Mouse (Mus musculus) neural tube, embryonic 13.5 days (tissue): ENCODE data around the gene Tjp1. TPM values are rescaled to one million over a fixed set of nuclear protein-coding genes. Genes with fewer than 3 reads are reported as not detected.

ENCODE experiments used
- ATAC-seq: fragments of 200-750 bp; cut with Nextera tagmentation; 2 replicates; pipeline ENCODE4 v1.8.0; 2017; ENCODE audit warnings: low read depth, mild to moderate bottlenecking, moderate TSS enrichment, moderate library complexity
- H3K27ac ChIP-seq: fragments of 300-500 bp; sonication (generic); replicated peaks from 2 replicates; pipeline ENCODE4 v1.5.1; 2015; ENCODE audit warnings: moderate library complexity, mild to moderate bottlenecking, inconsistent platforms
- H3K27me3 ChIP-seq: fragments of 300-500 bp; sonication (generic); 2 replicates; pipeline ENCODE4 v1.6.1; 2015; ENCODE audit warnings: mild to moderate bottlenecking, inconsistent platforms
- H3K36me3 ChIP-seq: fragments of 300-500 bp; sonication (generic); 2 replicates; pipeline ENCODE4 v1.6.1; 2015; ENCODE audit warnings: mild to moderate bottlenecking, inconsistent platforms
- H3K4me1 ChIP-seq: fragments of 300-500 bp; sonication (generic); replicated peaks from 2 replicates; pipeline ENCODE4 v1.6.1; 2015; ENCODE audit warnings: inconsistent platforms
- H3K4me2 ChIP-seq: fragments of 300-500 bp; sonication (generic); 2 replicates; pipeline ENCODE4 v1.6.1; 2015; ENCODE audit warnings: inconsistent platforms, mild to moderate bottlenecking, moderate library complexity
- H3K4me3 ChIP-seq: fragments of 300-500 bp; sonication (generic); 2 replicates; pipeline ENCODE4 v1.5.1; 2015; ENCODE audit warnings: mild to moderate bottlenecking, inconsistent platforms
- H3K9ac ChIP-seq: fragments of 300-500 bp; sonication (generic); 2 replicates; pipeline ENCODE4 v1.6.1; 2015; ENCODE audit warnings: moderate library complexity, mild to moderate bottlenecking, inconsistent platforms
- H3K9me3 ChIP-seq: fragments of 300-500 bp; sonication (generic); 2 replicates; pipeline ENCODE4 v1.6.1; 2016; ENCODE audit warnings: inconsistent platforms
- WGBS: fragments of 180-500 bp; shearing (Covaris S2); methylation state at CpG from one replicate; pipeline ENCODE4 v1.1.7; 2015; 5-methylcytosine and 5-hydroxymethylcytosine counted together
- polyA plus RNA-seq: library from polyadenylated mRNA; unstranded; fragments of >200 nt; fragmentation: Nextera tagmentation; extraction: Ambion mirVana; gene quantifications from 2 replicates; pipeline ENCODE4 v1.2.1, GENCODE M21; 2015

Gene Tjp1
- polyA plus RNA-seq, 1 experiment from 2014 or later: 25.2 TPM

DNA sequence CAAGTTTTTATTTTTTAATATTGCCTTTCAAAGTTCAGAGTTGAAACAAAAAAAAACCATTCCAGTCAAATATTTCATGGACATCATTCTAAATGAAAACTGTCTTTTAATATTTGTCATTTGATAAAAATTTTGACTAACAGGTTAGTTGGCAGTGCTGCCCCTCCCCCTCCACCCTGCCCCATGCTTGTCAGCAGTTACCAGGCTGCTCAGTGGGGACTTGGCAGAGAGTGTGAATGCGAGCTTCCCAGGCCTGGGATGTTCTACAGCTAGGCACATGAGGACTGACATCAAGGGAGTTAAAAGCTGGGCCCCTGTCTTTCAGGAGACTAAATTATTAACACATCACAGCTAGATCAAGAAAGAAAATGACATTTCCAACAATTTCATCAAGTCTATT is 161.4 kb downstream of the Tjp1 start:
- H3K27ac ChIP-seq: no peak overlapping the region
- WGBS: 4% methylated on average over 1 of the region's 1 CpGs
- no peak overlapping the region for H3K4me2 ChIP-seq
- H3K4me3 ChIP-seq: no peak overlapping the region
- H3K9ac ChIP-seq: no peak overlapping the region
- no peaks in the 10 kb centered on the region for H3K9me3 ChIP-seq
- no peaks in the 10 kb centered on the region for H3K27me3 ChIP-seq
- ATAC-seq: no peak
- H3K36me3 ChIP-seq: no peaks in the 10 kb centered on the region
- H3K4me1 ChIP-seq: peaks cover 38% of the 10 kb centered on the region

GRCm38 (mm10) chr7:65365560-65365959 is 162.0 kb downstream of the Tjp1 start:
- no peaks in the 10 kb centered on the region for H3K9me3 ChIP-seq
- H3K9ac ChIP-seq: no peak overlapping the region
- H3K36me3 ChIP-seq: no peaks in the 10 kb centered on the region
- no peak overlapping the region for H3K4me3 ChIP-seq
- H3K27ac ChIP-seq: no peak overlapping the region
- H3K27me3 ChIP-seq: no peaks in the 10 kb centered on the region
- ATAC-seq: no peak
- H3K4me2 ChIP-seq: no peak overlapping the region
- 82% methylated on average over 4 of the region's 4 CpGs for WGBS
- H3K4me1 ChIP-seq: peaks cover 38% of the 10 kb centered on the region

DNA sequence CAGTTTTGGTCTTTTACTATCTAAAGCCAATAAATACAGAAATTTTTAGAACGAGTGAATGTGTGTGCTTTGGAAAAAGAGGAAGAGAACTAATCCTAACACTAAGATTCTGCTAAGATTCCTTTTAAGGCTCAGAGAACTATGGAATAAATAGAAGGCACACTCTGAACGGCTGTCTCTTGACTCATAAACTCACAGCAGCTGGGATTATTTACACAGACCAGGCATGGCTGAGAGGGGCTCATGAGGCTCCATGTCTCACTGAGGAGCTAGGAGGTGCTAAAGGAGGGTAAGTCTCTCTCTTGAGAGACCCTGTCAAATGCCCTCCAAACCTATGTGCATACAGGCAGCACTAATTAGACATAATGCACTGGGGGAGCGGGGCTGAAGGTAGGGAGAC is 167.3 kb downstream of the Tjp1 start:
- H3K4me2 ChIP-seq: no peak overlapping the region
- peaks cover 25% of the 10 kb centered on the region for H3K4me1 ChIP-seq
- no peak for ATAC-seq
- H3K9ac ChIP-seq: no peak overlapping the region
- H3K4me3 ChIP-seq: no peak overlapping the region
- H3K27ac ChIP-seq: no peak overlapping the region
- no peaks in the 10 kb centered on the region for H3K36me3 ChIP-seq
- H3K27me3 ChIP-seq: no peaks in the 10 kb centered on the region
- no peaks in the 10 kb centered on the region for H3K9me3 ChIP-seq
- WGBS: 63% methylated on average over 3 of the region's 3 CpGs

GRCm38 (mm10) chr7:65359774-65360173 is 167.8 kb downstream of the Tjp1 start:
- Histone ChIP-seq H3K9ac (no peak overlapping the region), H3K4me3 (no peak overlapping the region), H3K27ac (no peak overlapping the region), H3K9me3 (no peaks in the 10 kb centered on the region), H3K36me3 (no peaks in the 10 kb centered on the region), H3K27me3 (no peaks in the 10 kb centered on the region), H3K4me2 (no peak overlapping the region), H3K4me1 (peaks cover 25% of the 10 kb centered on the region)
- no peak for ATAC-seq
- WGBS: 81% methylated on average over 8 of the region's 8 CpGs

- H3K4me1 ChIP-seq: peaks cover 25% of the 10 kb centered on the region
- H3K9ac ChIP-seq: no peak overlapping the region
- WGBS: 5% methylated on average over 1 of the region's 1 CpGs
- H3K9me3 ChIP-seq: no peaks in the 10 kb centered on the region
- peak; percentile 27; the same call in 1 of the 2 replicates for ATAC-seq
- H3K4me3 ChIP-seq: no peak overlapping the region
- no peak overlapping the region for H3K4me2 ChIP-seq
- no peaks in the 10 kb centered on the region for H3K36me3 ChIP-seq
- H3K27me3 ChIP-seq: no peaks in the 10 kb centered on the region
- H3K27ac ChIP-seq: peak overlapping the region; percentile 33; the same call in 1 of the 2 replicates
Observed at GRCm38 (mm10) chr7:65357538-65357937, 170.0 kb downstream of the Tjp1 start.

DNA sequence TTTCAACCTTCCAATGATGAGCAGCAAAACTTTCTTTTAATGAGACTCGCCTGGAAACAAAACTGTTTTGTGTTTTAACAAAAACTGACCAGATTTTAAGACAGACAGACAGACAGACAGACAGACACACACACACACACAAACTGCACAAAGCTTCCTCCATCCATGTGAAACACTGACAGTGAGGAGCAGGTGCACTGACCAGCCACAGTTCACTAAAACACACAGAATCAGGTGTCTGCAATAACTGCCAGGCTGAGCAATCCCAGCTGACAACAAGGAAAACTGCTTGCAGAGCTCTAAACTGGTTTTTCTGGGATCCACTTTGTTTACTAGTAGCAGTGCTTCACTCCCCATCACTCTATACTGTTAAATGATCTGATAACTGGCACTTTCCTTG is 171.4 kb downstream of the Tjp1 start:
- WGBS: 62% methylated on average over 1 of the region's 1 CpGs
- Histone ChIP-seq H3K4me2 (no peak overlapping the region), H3K9me3 (no peaks in the 10 kb centered on the region), H3K27me3 (no peaks in the 10 kb centered on the region), H3K36me3 (no peaks in the 10 kb centered on the region), H3K9ac (no peak overlapping the region), H3K4me1 (peaks cover 25% of the 10 kb centered on the region), H3K27ac (peak overlapping the region; percentile 64; the same call in 1 of the 2 replicates), H3K4me3 (no peak overlapping the region)
- ATAC-seq: no peak

- no peak overlapping the region for H3K4me3 ChIP-seq
- 80% methylated on average over 2 of the region's 2 CpGs for WGBS
- no peaks in the 10 kb centered on the region for H3K36me3 ChIP-seq
- no peaks in the 10 kb centered on the region for H3K27me3 ChIP-seq
- no peak overlapping the region for H3K4me2 ChIP-seq
- no peak overlapping the region for H3K9ac ChIP-seq
- H3K9me3 ChIP-seq: no peaks in the 10 kb centered on the region
- peaks cover 26% of the 10 kb centered on the region for H3K4me1 ChIP-seq
- ATAC-seq: no peak
- no peak overlapping the region for H3K27ac ChIP-seq
Observed at GRCm38 (mm10) chr7:65354908-65355307, 172.7 kb downstream of the Tjp1 start.

- H3K4me2 ChIP-seq: no peak overlapping the region
- no peak overlapping the region for H3K27ac ChIP-seq
- no peak for ATAC-seq
- H3K4me1 ChIP-seq: 0 out of 2 replicates have a peak, but pooled peaks cover 4% of the 10 kb centered on the region
- 71% methylated on average over 4 of the region's 4 CpGs for WGBS
- H3K4me3 ChIP-seq: no peak overlapping the region
- no peaks in the 10 kb centered on the region for H3K9me3 ChIP-seq
- H3K27me3 ChIP-seq: no peaks in the 10 kb centered on the region
- H3K9ac ChIP-seq: no peak overlapping the region
- no peaks in the 10 kb centered on the region for H3K36me3 ChIP-seq
Observed at GRCm38 (mm10) chr7:65350348-65351079, 177.1 kb downstream of the Tjp1 start.

DNA sequence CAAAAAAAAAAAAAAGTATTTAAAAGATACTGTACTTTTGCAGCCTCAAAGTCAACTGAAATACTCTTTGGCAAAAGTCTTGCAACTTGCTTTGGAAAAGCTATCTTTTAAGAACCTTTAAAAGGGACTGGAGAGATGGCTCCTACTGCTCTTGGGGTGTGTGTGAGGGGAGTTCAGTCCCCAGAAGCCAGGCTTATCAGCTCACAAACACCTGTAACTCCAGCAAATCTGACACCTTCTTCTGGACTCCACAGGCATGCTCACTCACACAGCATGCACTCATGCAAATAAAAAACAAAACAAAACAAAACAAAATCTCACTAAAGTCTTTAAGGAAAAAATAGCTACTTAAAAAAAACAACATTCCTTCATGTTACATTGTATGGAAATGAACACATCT is 179.0 kb downstream of the Tjp1 start:
- Histone ChIP-seq H3K4me3 (no peak overlapping the region), H3K27me3 (no peaks in the 10 kb centered on the region), H3K4me1 (0 out of 2 replicates have a peak, but pooled peaks cover 4% of the 10 kb centered on the region), H3K27ac (no peak overlapping the region), H3K36me3 (no peaks in the 10 kb centered on the region), H3K9ac (no peak overlapping the region), H3K9me3 (no peaks in the 10 kb centered on the region), H3K4me2 (no peak overlapping the region)
- ATAC-seq: no peak

GRCm38 (mm10) chr7:65345314-65345713 is 182.3 kb downstream of the Tjp1 start:
- peaks cover 13% of the 10 kb centered on the region; the same call in 1 of the 2 replicates for H3K36me3 ChIP-seq
- ATAC-seq: no peak
- H3K4me2 ChIP-seq: no peak overlapping the region
- H3K4me3 ChIP-seq: no peak overlapping the region
- H3K27ac ChIP-seq: no peak overlapping the region
- no peaks in the 10 kb centered on the region for H3K9me3 ChIP-seq
- no peak overlapping the region for H3K9ac ChIP-seq
- H3K4me1 ChIP-seq: no peaks in the 10 kb centered on the region; the same call in 1 of the 2 replicates
- WGBS: 85% methylated on average over 3 of the region's 3 CpGs
- no peaks in the 10 kb centered on the region for H3K27me3 ChIP-seq

GRCm38 (mm10) chr7:65337581-65338270 is 189.9 kb downstream of the Tjp1 start:
- H3K27ac ChIP-seq: no peak overlapping the region
- H3K4me2 ChIP-seq: no peak overlapping the region
- H3K9me3 ChIP-seq: no peaks in the 10 kb centered on the region
- 94% methylated on average over 7 of the region's 7 CpGs for WGBS
- no peaks in the 10 kb centered on the region for H3K27me3 ChIP-seq
- peaks cover 48% of the 10 kb centered on the region for H3K36me3 ChIP-seq
- H3K4me3 ChIP-seq: no peak overlapping the region
- no peaks in the 10 kb centered on the region for H3K4me1 ChIP-seq
- ATAC-seq: no peak
- no peak overlapping the region for H3K9ac ChIP-seq

- Histone ChIP-seq H3K4me3 (no peak overlapping the region), H3K9ac (no peak overlapping the region), H3K27ac (no peak overlapping the region), H3K36me3 (peaks cover 49% of the 10 kb centered on the region), H3K27me3 (no peaks in the 10 kb centered on the region), H3K9me3 (no peaks in the 10 kb centered on the region), H3K4me1 (no peaks in the 10 kb centered on the region), H3K4me2 (no peak overlapping the region)
- no peak for ATAC-seq
- WGBS: 87% methylated on average over 2 of the region's 2 CpGs
Observed at GRCm38 (mm10) chr7:65333081-65333760, 194.4 kb downstream of the Tjp1 start.
